Mouse (Mus musculus) liver, adult 2 months (tissue): ENCODE measurements at regions not wholly inside any gene's neighbourhood (a gene's known extent, or its start where the extent isn't known, plus 50 kb on each side); places are given as distances from the start of the nearest gene placed in this dataset.
A peak's percentile ranks its signal among the peaks of the same experiment; 100 is the strongest.

ENCODE experiments used
- DNase-seq: peaks from one replicate; pipeline ENCODE4 v3.0.0-alpha.2; 2011; ENCODE audit warnings: low read depth, low spot score; ENCODE audit errors: extremely low read depth
- H3K27ac ChIP-seq: fragments of 200-500 bp; replicated peaks from 2 replicates; pipeline ENCODE4 v1.5.1; 2012; ENCODE audit warnings: low read depth, mild to moderate bottlenecking, control low read depth, inconsistent platforms, low read length; ENCODE audit not compliant: insufficient read depth
- H3K27me3 ChIP-seq: fragments of 200-500 bp; 2 replicates; pipeline ENCODE4 v1.6.1; 2012; ENCODE audit warnings: mild to moderate bottlenecking, moderate library complexity, low read length, inconsistent platforms; ENCODE audit not compliant: control insufficient read depth, insufficient read depth
- H3K36me3 ChIP-seq: fragments of 200-500 bp; 2 replicates; pipeline ENCODE4 v1.6.1; 2012; ENCODE audit warnings: low read length, inconsistent platforms; ENCODE audit not compliant: control insufficient read depth, insufficient read depth
- H3K4me1 ChIP-seq: fragments of 200-500 bp; 2 replicates; pipeline ENCODE4 v1.6.1; 2011; ENCODE audit warnings: low read length; ENCODE audit not compliant: control insufficient read depth, insufficient read depth
- H3K4me3 ChIP-seq: fragments of 200-500 bp; 2 replicates; pipeline ENCODE4 v1.5.1; 2011; ENCODE audit warnings: low read depth, mild to moderate bottlenecking, control low read depth, low read length, moderate library complexity; ENCODE audit not compliant: insufficient read depth
- H3K79me2 ChIP-seq: fragments of 200-500 bp; 2 replicates; pipeline ENCODE4 v1.6.1; 2012; ENCODE audit warnings: inconsistent platforms, mild to moderate bottlenecking, low read length, moderate library complexity; ENCODE audit not compliant: control insufficient read depth, insufficient read depth
- H3K9ac ChIP-seq: fragments of 200-500 bp; 2 replicates; pipeline ENCODE4 v1.6.1; 2012; ENCODE audit warnings: low read depth, mild to moderate bottlenecking, control low read depth, inconsistent platforms, low read length
- CTCF ChIP-seq: fragments of 200-500 bp; IDR thresholded peaks from 2 replicates; pipeline ENCODE4 v1.5.1; 2011; ENCODE audit warnings: low read depth, low read length, control low read depth
- POLR2A ChIP-seq: fragments of 200-500 bp; IDR thresholded peaks from 2 replicates; pipeline ENCODE4 v1.6.1; 2011; ENCODE audit warnings: low read length, control low read depth; ENCODE audit not compliant: insufficient read depth; ENCODE audit errors: extremely low read depth
- WGBS: fragments of 180-500 bp; shearing (Covaris S2); methylation state at CpG from one replicate; pipeline ENCODE4 v1.1.7; 2018; 5-methylcytosine and 5-hydroxymethylcytosine counted together

DNA sequence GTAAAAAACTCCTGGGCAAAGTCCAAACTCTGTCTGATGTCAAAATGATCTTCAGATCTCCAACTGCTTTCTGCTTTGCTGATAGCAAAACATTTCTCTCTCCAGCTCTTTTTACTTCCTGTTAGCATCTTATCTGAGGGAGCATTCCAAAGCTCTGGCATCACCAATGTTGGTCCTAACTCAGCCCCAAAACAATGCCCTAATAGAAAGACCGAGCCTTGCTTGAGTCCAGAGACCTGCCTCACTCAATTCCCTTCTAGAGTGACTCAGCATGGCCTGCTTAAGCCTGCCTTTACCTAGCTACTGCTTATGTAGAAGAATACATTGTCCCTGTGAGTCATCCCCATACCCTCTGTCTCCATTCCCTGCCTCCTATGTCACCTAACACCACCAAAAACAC, 1721.6 kb downstream of the Grik2 start:
- Histone ChIP-seq H3K4me3 (no peak overlapping the region), H3K27me3 (no peaks in the 10 kb centered on the region), H3K27ac (no peak overlapping the region), H3K9ac (no peak overlapping the region), H3K79me2 (no peaks in the 10 kb centered on the region), H3K4me1 (no peaks in the 10 kb centered on the region), H3K36me3 (no peaks in the 10 kb centered on the region)
- TF ChIP-seq CTCF, result no peak
- no peak for TF ChIP-seq POLR2A
- 46% methylated on average over 1 of the region's 1 CpGs for WGBS
- DNase-seq, result peak; percentile 1

DNA sequence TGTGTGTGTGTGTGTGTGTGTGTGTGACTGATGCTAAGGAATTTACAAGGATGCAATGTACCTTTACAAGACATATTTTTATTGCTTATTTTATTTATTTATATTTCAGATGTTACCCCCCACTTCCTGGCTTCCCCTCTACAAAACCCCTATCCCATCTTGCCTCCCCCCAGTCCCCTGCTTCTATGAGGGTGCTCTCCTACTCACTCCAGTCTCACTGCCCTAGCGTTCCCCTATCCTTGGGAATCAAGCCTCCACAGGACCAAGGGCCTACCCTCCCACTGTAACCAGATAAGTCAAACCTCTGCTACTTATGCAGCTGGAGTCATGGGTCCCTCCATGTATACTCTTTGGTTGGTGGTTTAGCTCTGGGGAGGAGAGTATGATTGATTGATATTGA, 1761.3 kb downstream of the Grik2 start:
- Histone ChIP-seq H3K36me3 (no peaks in the 10 kb centered on the region), H3K4me3 (no peak overlapping the region), H3K79me2 (no peaks in the 10 kb centered on the region), H3K9ac (no peak overlapping the region), H3K4me1 (no peaks in the 10 kb centered on the region), H3K27ac (no peak overlapping the region), H3K27me3 (no peaks in the 10 kb centered on the region)
- TF ChIP-seq POLR2A (no peak), CTCF (no peak)
- 78% methylated on average over 1 of the region's 1 CpGs for WGBS
- DNase-seq, result no peak

DNA sequence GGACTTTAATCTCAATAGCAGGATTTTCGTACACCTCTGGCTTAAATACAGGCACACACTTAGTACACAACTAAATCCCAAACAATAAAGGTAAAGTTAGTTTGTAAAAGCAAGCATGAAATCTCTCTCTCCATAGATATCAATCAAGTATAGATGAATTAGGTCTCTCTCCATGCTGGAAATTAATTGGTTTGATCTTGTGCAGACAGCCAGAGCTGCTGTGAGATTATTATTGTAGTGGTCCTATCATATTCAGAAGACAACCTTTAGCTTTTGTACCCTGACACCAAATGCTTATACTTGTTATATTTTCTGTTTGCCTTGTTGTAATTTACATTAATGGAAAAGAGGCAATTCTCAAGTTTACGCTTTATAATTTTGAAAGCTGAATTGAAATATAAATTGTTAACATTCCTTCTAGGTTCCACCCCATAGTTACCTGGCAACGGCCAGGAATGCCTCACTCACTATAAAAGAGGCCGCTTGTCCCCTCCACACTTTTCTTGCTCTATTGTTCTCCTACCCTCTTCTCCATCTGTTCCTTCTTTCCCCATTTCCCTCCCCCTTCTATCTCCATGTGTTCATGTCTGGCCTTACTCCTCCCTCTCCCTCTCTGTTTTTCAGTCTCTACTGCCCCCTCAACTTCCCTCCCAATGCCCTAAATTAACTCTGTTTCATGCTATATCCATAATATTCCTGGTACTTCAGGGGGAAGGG, 1797.1 kb downstream of the Grik2 start:
- Histone ChIP-seq H3K4me3 (no peak overlapping the region), H3K9ac (no peak overlapping the region), H3K79me2 (no peaks in the 10 kb centered on the region), H3K4me1 (no peaks in the 10 kb centered on the region), H3K36me3 (no peaks in the 10 kb centered on the region), H3K27me3 (no peaks in the 10 kb centered on the region), H3K27ac (no peak overlapping the region)
- 74% methylated on average over 4 of the region's 4 CpGs for WGBS
- no peak for DNase-seq
- TF ChIP-seq POLR2A (no peak), CTCF (no peak)

DNA sequence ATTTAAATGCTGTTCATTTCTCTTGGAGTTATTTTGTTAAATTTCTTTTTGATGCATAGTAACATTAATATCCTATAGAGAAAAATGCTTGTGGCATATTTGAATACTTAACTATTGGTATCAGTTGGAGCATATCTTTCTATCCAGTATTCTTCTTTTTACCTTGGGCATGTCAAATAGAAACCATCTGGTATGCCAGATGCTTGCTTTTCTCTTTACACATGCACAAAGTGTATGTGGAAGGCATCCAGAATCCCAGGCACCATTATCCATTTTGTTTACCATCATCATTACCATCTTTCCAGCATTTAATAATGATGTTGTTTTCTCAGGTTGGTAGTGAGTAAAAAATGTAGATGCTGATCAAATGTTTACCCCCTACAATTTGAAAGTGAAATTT, 1809.5 kb downstream of the Grik2 start:
- H3K27ac ChIP-seq, result no peak overlapping the region
- DNase-seq, result no peak
- H3K36me3 ChIP-seq, result no peaks in the 10 kb centered on the region
- H3K27me3 ChIP-seq, result no peaks in the 10 kb centered on the region
- no peaks in the 10 kb centered on the region for H3K4me1 ChIP-seq
- TF ChIP-seq POLR2A (no peak), CTCF (no peak)
- no peaks in the 10 kb centered on the region for H3K79me2 ChIP-seq
- H3K4me3 ChIP-seq, result no peak overlapping the region
- no peak overlapping the region for H3K9ac ChIP-seq
